Mouse (Mus musculus): ENCODE data around the gene Trp53rkb. TPM values are rescaled to one million over a fixed set of nuclear protein-coding genes. Genes with fewer than 3 reads are reported as not detected.

Gene Trp53rkb
- polyA plus RNA-seq, 1 experiment = 2.8 TPM

- DNase-seq (ENCODE audit: low read depth) = no peak
Measured at GRCm38 (mm10) chr2:166834091-166834490, 41.8 kb downstream of the Trp53rkb start.

DNA sequence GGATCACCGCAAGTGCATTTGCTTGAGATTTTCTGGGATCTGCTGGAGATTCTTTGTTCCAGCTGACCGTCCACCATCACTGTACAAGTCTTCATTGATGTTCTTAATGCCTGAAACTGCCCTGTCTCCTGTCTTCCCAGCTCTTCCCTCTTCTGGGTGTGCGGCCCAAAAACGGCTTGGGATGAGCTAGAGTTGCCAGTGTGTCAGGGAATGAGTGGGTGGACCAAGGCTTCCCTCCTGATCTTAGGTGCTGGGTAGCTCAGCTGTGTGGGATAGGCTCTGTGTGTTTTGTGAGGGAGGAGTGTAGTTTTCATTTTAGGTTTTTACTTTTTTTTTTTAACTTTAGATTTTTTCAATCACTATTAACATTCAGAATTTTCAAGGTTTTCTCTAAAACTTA, 42.5 kb downstream of the Trp53rkb start:
- no peak for DNase-seq (ENCODE audit: low read depth)

- no peak for DNase-seq (ENCODE audit: low read depth)
Measured at GRCm38 (mm10) chr2:166835581-166835980, 43.2 kb downstream of the Trp53rkb start.

DNA sequence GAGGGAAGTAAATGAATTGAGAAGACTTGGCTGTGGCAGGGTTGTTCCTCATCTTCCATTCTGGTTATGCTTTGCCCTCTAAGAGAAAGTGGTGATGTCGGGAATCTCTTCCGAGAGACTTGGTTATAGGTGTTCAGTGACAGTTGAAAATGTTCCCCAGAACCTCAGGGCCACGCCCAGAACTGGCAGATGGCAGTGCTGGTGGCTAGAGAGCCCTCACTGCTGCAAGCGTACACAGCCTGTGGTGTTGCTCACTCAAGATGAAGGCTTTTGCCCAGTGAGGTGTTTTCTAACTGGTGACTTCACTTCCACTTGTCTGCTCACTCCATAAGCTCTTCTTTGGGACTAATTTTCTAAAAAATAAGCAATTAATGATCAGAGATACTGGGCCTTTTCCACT, 49.5 kb downstream of the Trp53rkb start:
- no peak for DNase-seq (ENCODE audit: low read depth)

Other genes starting within 250 kb of the Trp53rkb start
- gene Prex1, start 78.7 kb upstream of the Trp53rkb start, polyA plus RNA-seq (2012; rRNA removed) = 25.1 and 25.3 TPM in 2 replicates
- gene Arfgef2, start 13.1 kb downstream of the Trp53rkb start, polyA plus RNA-seq (2012; rRNA removed) = 17.8 TPM in 2 replicates
- gene Cse1l, start 113.5 kb downstream of the Trp53rkb start, polyA plus RNA-seq (2012; rRNA removed) = 18.0 and 21.2 TPM in 2 replicates
- 38.5 and 61.2 TPM in 2 replicates for gene Stau1, start 203.8 kb downstream of the Trp53rkb start, polyA plus RNA-seq (2012; rRNA removed)
- 23.5 and 26.0 TPM in 2 replicates for gene Ddx27, start 222.7 kb downstream of the Trp53rkb start, polyA plus RNA-seq (2012; rRNA removed)